ENCODE assay signal across 22 mouse cellular contexts in genomic region chr1:67234861-67235260, GRCm38 (mm10).
A peak's percentile ranks its signal among the peaks of the same experiment; 100 is the strongest.
DNase-seq lines count a peak whose midpoint lies in the region; ATAC-seq and TF ChIP-seq lines count a peak whose summit lies in the region.
"Had no signal": no experiment of that assay in that cellular context is flagged by ENCODE, and none has a peak within 500 bp of the region (broad histone marks: within the 10 kb centered on the region; RNA-seq: fewer than 3 reads in every experiment).

No protein-coding gene starts in this region.

- peak; percentile 7 for DNase-seq in embryo, embryonic 10 days (ENCODE audit: low spot score)
- no peak for DNase-seq in embryo, embryonic 9.5 days (ENCODE audit: extremely low spot score)
- peak; percentile 46 for DNase-seq in kidney, postnatal 0 days (ENCODE audit: low spot score)
- no peak for DNase-seq in kidney, adult 2 months
- DNase-seq in lung, embryonic 14.5 days: peak; percentile 72
- no peak for DNase-seq in lung, postnatal 36 days
- peak; percentile 6 for DNase-seq in mesoderm, embryonic 11.5 days (ENCODE audit: low read depth, low spot score)
- DNase-seq in spleen, postnatal 36 days (ENCODE audit: low spot score in 2 of 2): no peak
- DNase-seq: adrenal gland, postnatal 25 days; B cell, adult 2 months; cerebellum, adult 18-20 months; cerebellum, adult 9-11 months; cerebellum, postnatal 36 days; gastrocnemius, adult 2 months; gastrocnemius, postnatal 25 days had no signal

- no peak overlapping the region for H3K4me2 ChIP-seq in kidney, postnatal 0 days (ENCODE audit: low read length)
- no peak overlapping the region for H3K4me2 ChIP-seq in lung, embryonic 14.5 days
- H3K4me2 ChIP-seq: heart, embryonic 12.5 days had no signal

- H3K27ac ChIP-seq in kidney, postnatal 0 days: no peak overlapping the region
- H3K27ac ChIP-seq in kidney, adult 2 months (ENCODE audit: insufficient read depth, low read depth, low read length): no peak overlapping the region
- no peak overlapping the region for H3K27ac ChIP-seq in lung, embryonic 14.5 days (ENCODE audit: low read depth)
- H3K27ac ChIP-seq: gastrocnemius, adult 2 months; hindbrain, embryonic 10.5 days had no signal

- no peak for TF ChIP-seq POLR2A in kidney, adult 2 months (IDR thresholded peaks at IDR 0.05; ENCODE audit: low read depth, low read length)

- H3K9me3 ChIP-seq in kidney, postnatal 0 days (replicated peaks; ENCODE audit: low read length): no peaks in the 10 kb centered on the region
- no peaks in the 10 kb centered on the region for H3K9me3 ChIP-seq in lung, embryonic 14.5 days (ENCODE audit: low read depth, low read length)
- H3K9me3 ChIP-seq: heart, embryonic 12.5 days; hindbrain, embryonic 10.5 days had no signal

- H3K27me3 ChIP-seq in kidney, postnatal 0 days (ENCODE audit: insufficient read depth, low read length): no peaks in the 10 kb centered on the region
- no peaks in the 10 kb centered on the region for H3K27me3 ChIP-seq in kidney, adult 2 months (replicated peaks; ENCODE audit: control insufficient read depth, insufficient read depth, low read length)
- no peaks in the 10 kb centered on the region for H3K27me3 ChIP-seq in lung, embryonic 14.5 days (ENCODE audit: insufficient read depth, low read length)
- H3K27me3 ChIP-seq: heart, embryonic 12.5 days; Patski had no signal

- H3K9ac ChIP-seq in kidney, postnatal 0 days (ENCODE audit: low read depth, low read length): no peak overlapping the region
- H3K9ac ChIP-seq in lung, embryonic 14.5 days: no peak overlapping the region
- H3K9ac ChIP-seq: heart, embryonic 12.5 days had no signal

- no peaks in the 10 kb centered on the region for H3K36me3 ChIP-seq in kidney, postnatal 0 days (ENCODE audit: insufficient read depth, low read length)
- H3K36me3 ChIP-seq in kidney, adult 2 months (ENCODE audit: control insufficient read depth, insufficient read depth, low read length): no peaks in the 10 kb centered on the region
- no peaks in the 10 kb centered on the region for H3K36me3 ChIP-seq in lung, embryonic 14.5 days (ENCODE audit: insufficient read depth)
- H3K36me3 ChIP-seq: G1E; heart, embryonic 12.5 days; hindbrain, embryonic 10.5 days had no signal

- no peaks in the 10 kb centered on the region for H3K4me1 ChIP-seq in kidney, postnatal 0 days (replicated peaks; ENCODE audit: insufficient read depth, low read length)
- H3K4me1 ChIP-seq in kidney, adult 2 months (ENCODE audit: control insufficient read depth, insufficient read depth, low read length): no peaks in the 10 kb centered on the region
- no peaks in the 10 kb centered on the region for H3K4me1 ChIP-seq in lung, embryonic 14.5 days (ENCODE audit: insufficient read depth)
- H3K4me1 ChIP-seq: heart, embryonic 12.5 days; hindbrain, embryonic 10.5 days had no signal

- WGBS in kidney, postnatal 0 days: 64% methylated on average over 2 of the region's 2 CpGs
- WGBS in kidney, adult 2 months: 66% methylated on average over 2 of the region's 2 CpGs
- WGBS in lung, embryonic 14.5 days: 49% methylated on average over 2 of the region's 2 CpGs

- H3K4me3 ChIP-seq in kidney, postnatal 0 days (replicated peaks; ENCODE audit: low read depth, low read length): no peak overlapping the region
- H3K4me3 ChIP-seq in kidney, adult 2 months (ENCODE audit: insufficient read depth, low read depth, low read length): no peak overlapping the region
- no peak overlapping the region for H3K4me3 ChIP-seq in lung, embryonic 14.5 days (ENCODE audit: low read depth, low read length)
- H3K4me3 ChIP-seq: gastrocnemius, adult 2 months; heart, embryonic 12.5 days; hindbrain, embryonic 10.5 days had no signal

- TF ChIP-seq CTCF in kidney, postnatal 0 days (IDR thresholded peaks at IDR 0.05; ENCODE audit: low read depth): no peak
- TF ChIP-seq CTCF in kidney, adult 2 months (conservative IDR thresholded peaks at IDR 0.05; ENCODE audit: insufficient read depth, insufficient read length, low read depth, low read length): no peak
- no peak for TF ChIP-seq CTCF in lung, embryonic 14.5 days (IDR thresholded peaks at IDR 0.05; ENCODE audit: low read depth)

- ATAC-seq in kidney, postnatal 0 days (replicated peaks; ENCODE audit: low FRiP score, low read depth): no peak
- no peak for ATAC-seq in lung, embryonic 14.5 days (ENCODE audit: insufficient read depth)
- ATAC-seq: activated CD4-positive, CD25-positive, alpha-beta regulatory T cell, adult 4 months; CD4-positive, CD25-positive, alpha-beta regulatory T cell, adult 4 months; hindbrain, embryonic 16.5 days; Patski had no signal

Comparison
In these comparisons a context has a peak if more than half of its experiments do, and no peak if none do; other contexts are left out.
1. DNase-seq: peak in embryo, embryonic 10 days (single experiment), kidney, postnatal 0 days (single experiment), lung, embryonic 14.5 days (single experiment) and mesoderm, embryonic 11.5 days (single experiment); none in embryo, embryonic 9.5 days (single experiment), kidney, adult 2 months (single experiment), lung, postnatal 36 days (single experiment) and spleen, postnatal 36 days (0 of 2).